Mouse (Mus musculus) limb, embryonic 11.5 days (tissue): ENCODE results near the gene Cacna1d. TPM values are rescaled to one million over a fixed set of nuclear protein-coding genes. Genes with fewer than 3 reads are reported as not detected.
A peak's percentile ranks its signal among the peaks of the same experiment; 100 is the strongest.

Experiments
- ATAC-seq: fragments of 200-750 bp; cut with Nextera tagmentation; 2 replicates; pipeline ENCODE4 v1.8.0; 2017; ENCODE audit warnings: low read depth; ENCODE audit not compliant: insufficient number of reproducible peaks, low FRiP score, low TSS enrichment
- DNase-seq: peaks from one replicate; pipeline ENCODE4 v3.0.0-alpha.2; 2015; ENCODE audit warnings: low spot score
- H3K27ac ChIP-seq: fragments of 300-500 bp; sonication (generic); replicated peaks from 2 replicates; pipeline ENCODE4 v1.5.1; 2014; ENCODE audit warnings: low read depth, mild to moderate bottlenecking, low read length
- H3K27me3 ChIP-seq: fragments of 300-500 bp; sonication (generic); 2 replicates; pipeline ENCODE4 v1.6.1; 2014; ENCODE audit warnings: mild to moderate bottlenecking, low read length, mixed read lengths; ENCODE audit not compliant: control insufficient read depth, insufficient read depth
- H3K36me3 ChIP-seq: fragments of 300-500 bp; sonication (generic); 2 replicates; pipeline ENCODE4 v1.6.1; 2014; ENCODE audit warnings: mild to moderate bottlenecking, low read length, moderate library complexity, mixed read lengths; ENCODE audit not compliant: control insufficient read depth, insufficient read depth
- H3K4me1 ChIP-seq: fragments of 300-500 bp; sonication (generic); 2 replicates; pipeline ENCODE4 v1.6.1; 2014; ENCODE audit warnings: low read length, mixed read lengths; ENCODE audit not compliant: control insufficient read depth, insufficient read depth
- H3K4me2 ChIP-seq: fragments of 300-500 bp; sonication (generic); 2 replicates; pipeline ENCODE4 v1.6.1; 2014; ENCODE audit warnings: low read depth, mild to moderate bottlenecking, moderate library complexity; ENCODE audit not compliant: severe bottlenecking
- H3K4me3 ChIP-seq: fragments of 300-500 bp; sonication (generic); 2 replicates; pipeline ENCODE4 v1.5.1; 2014; ENCODE audit warnings: low read depth, low read length
- H3K9ac ChIP-seq: fragments of 300-500 bp; sonication (generic); 2 replicates; pipeline ENCODE4 v1.6.1; 2014; ENCODE audit warnings: mild to moderate bottlenecking, low read length
- H3K9me3 ChIP-seq: fragments of 300-500 bp; sonication (generic); 2 replicates; pipeline ENCODE4 v1.6.1; 2016; ENCODE audit warnings: low read length; ENCODE audit not compliant: control insufficient read depth
- WGBS: fragments of 180-500 bp; shearing (Covaris S2); extraction: QIAGEN DNeasy Blood & Tissue Kit; methylation state at CpG from one replicate; pipeline ENCODE4 v1.1.7; 2014; 5-methylcytosine and 5-hydroxymethylcytosine counted together
- polyA plus RNA-seq: library from polyadenylated mRNA; unstranded; fragments of >200 nt; fragmentation: Nextera tagmentation; extraction: Ambion mirVana; gene quantifications from 2 replicates; pipeline ENCODE4 v1.2.1, GENCODE M21; 2014

Cacna1d gene
- polyA plus RNA-seq, 1 experiment from 2014 or later: 2.1 TPM

GRCm38 (mm10) chr14:30352061-30352950 is 138.9 kb downstream of the Cacna1d start:
- 1% methylated on average over 31 of the region's 31 CpGs for WGBS
- no peaks in the 10 kb centered on the region for H3K9me3 ChIP-seq
- H3K27ac ChIP-seq: no peak overlapping the region
- peak overlapping the region; percentile 53 for H3K4me3 ChIP-seq
- H3K4me2 ChIP-seq: peak overlapping the region; percentile 90
- DNase-seq: peak; percentile 38
- H3K9ac ChIP-seq: no peak overlapping the region
- H3K4me1 ChIP-seq: peaks cover 7% of the 10 kb centered on the region
- ATAC-seq: no peak
- peaks cover 9% of the 10 kb centered on the region; the same call in 1 of the 2 replicates for H3K27me3 ChIP-seq
- H3K36me3 ChIP-seq: no peaks in the 10 kb centered on the region

- Histone ChIP-seq H3K9me3 (no peaks in the 10 kb centered on the region), H3K4me2 (no peak overlapping the region), H3K27ac (no peak overlapping the region), H3K4me3 (no peak overlapping the region), H3K4me1 (peaks cover 9% of the 10 kb centered on the region), H3K36me3 (no peaks in the 10 kb centered on the region), H3K9ac (no peak overlapping the region), H3K27me3 (peaks cover 9% of the 10 kb centered on the region; the same call in 1 of the 2 replicates)
- 86% methylated on average over 6 of the region's 6 CpGs for WGBS
- DNase-seq (no peak), ATAC-seq (no peak)
These were observed 141.0 kb downstream of the Cacna1d start for GRCm38 (mm10) chr14:30350285-30350684.

DNA sequence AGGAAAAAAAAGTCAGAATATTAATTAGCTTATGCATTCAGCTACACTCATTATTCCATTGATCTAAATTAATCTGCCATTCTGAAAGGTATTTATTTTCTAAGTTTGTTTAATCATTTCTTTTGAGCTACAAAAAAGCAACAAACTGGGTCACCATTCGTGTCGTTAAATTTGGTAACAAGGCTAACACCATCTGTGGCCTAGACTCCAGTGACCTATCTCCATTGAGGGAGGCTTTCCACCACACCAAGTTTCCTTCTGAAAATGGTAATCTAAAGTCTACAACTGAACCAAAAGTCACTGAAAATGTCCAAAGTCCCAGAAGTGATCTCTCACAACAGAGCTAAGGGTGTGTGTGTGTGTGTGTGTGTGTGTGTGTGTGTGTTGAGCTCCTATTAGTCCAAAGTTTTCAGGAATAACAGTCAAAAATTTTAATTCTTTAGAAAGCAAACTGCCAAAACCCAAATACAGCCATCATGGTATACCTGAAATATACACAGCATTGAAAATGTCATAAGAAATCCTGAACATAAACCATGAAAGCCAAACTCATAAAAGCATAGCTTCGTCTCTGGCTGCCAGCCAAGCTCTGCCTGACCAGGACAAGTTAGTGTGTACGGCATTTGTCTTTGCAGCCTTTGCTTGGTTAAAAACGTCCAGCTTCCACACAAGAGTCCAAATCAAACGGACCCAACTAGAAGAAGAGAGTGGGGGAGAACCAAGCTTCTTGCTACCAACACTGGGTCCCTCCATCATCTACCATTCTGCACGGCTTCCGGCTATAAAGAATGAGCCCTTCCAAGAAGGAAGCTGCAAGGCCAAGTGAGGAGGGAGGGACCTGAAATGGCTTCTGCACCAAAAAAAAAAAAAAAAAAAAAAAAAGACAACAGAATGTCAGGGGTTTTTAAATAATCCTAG is 146.0 kb downstream of the Cacna1d start:
- H3K27me3 ChIP-seq: no peaks in the 10 kb centered on the region
- H3K27ac ChIP-seq: no peak overlapping the region
- no peaks in the 10 kb centered on the region for H3K36me3 ChIP-seq
- 67% methylated on average over 8 of the region's 8 CpGs for WGBS
- peaks cover 17% of the 10 kb centered on the region for H3K4me1 ChIP-seq
- DNase-seq: no peak
- ATAC-seq: no peak
- no peak overlapping the region for H3K4me2 ChIP-seq
- H3K9ac ChIP-seq: no peak overlapping the region
- H3K9me3 ChIP-seq: no peaks in the 10 kb centered on the region
- no peak overlapping the region for H3K4me3 ChIP-seq

- no peak overlapping the region for H3K9ac ChIP-seq
- no peak overlapping the region for H3K4me2 ChIP-seq
- DNase-seq (no peak), ATAC-seq (no peak)
- 87% methylated on average over 7 of the region's 7 CpGs for WGBS
- no peak overlapping the region for H3K27ac ChIP-seq
- no peaks in the 10 kb centered on the region for H3K9me3 ChIP-seq
- no peaks in the 10 kb centered on the region for H3K36me3 ChIP-seq
- no peak overlapping the region for H3K4me3 ChIP-seq
- no peaks in the 10 kb centered on the region for H3K27me3 ChIP-seq
- H3K4me1 ChIP-seq: peaks cover 21% of the 10 kb centered on the region
These were observed 147.5 kb downstream of the Cacna1d start for GRCm38 (mm10) chr14:30343740-30344139.

DNA sequence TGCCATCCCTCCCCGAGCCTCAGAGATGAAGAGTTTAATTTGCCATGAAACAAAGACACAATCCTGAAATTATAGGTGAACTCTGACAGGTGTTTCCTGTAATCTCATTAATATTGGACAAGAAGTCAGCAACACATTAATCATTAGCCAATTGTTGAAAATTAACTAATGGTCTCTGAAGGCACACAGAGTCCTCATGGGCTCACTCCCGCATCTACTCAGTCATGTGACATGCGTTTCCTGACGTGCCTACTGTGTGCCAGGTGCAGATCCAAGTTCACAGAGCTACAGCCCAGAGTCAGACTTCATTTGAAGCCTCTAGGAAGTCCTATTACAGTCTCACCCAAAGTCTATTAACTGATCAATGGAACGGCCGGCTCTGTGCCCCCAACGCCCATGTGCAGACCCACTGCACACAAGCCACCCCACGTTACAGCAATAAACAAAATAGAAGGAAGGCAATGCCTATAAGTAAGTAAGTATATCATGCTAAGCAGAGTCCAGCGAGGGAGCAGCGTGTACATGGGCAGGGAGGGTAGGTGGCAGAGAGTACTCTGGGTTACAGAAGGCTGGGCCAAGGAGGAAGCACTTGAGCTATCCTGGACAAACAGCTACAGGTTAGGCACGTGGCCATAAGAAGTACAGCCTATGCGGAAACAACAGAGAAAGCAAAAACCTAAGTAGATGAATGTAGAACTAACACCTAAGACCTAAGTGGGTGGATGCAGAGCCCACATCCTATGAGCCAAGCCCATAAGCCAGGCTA is 149.2 kb downstream of the Cacna1d start:
- WGBS: 81% methylated on average over 12 of the region's 12 CpGs
- Histone ChIP-seq H3K9me3 (no peaks in the 10 kb centered on the region), H3K27me3 (no peaks in the 10 kb centered on the region), H3K4me2 (no peak overlapping the region), H3K4me1 (peaks cover 15% of the 10 kb centered on the region; the same call in 1 of the 2 replicates), H3K27ac (no peak overlapping the region), H3K4me3 (no peak overlapping the region), H3K36me3 (no peaks in the 10 kb centered on the region), H3K9ac (no peak overlapping the region)
- DNase-seq (no peak), ATAC-seq (no peak)

DNA sequence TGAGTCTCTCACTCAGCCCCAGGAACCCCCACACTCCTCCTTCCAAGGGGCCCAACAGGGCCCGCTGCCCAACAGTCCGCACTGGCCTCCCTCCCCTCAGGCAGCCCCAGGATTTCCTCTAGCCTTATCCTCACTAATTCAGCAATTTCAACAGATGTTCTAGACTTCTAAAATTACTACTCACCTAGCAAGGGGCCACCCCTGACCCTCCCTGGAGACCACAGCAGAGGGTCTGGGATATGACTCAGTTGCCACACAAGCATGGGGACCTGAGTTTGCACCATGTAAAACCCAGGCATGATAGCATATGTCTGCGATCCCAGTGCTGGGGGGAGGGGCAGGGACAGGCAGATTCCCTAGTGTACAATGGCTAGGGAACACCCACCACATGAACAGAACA is 151.1 kb downstream of the Cacna1d start:
- DNase-seq: no peak
- WGBS: 58% methylated on average over 3 of the region's 3 CpGs
- Histone ChIP-seq H3K9ac (no peak overlapping the region), H3K4me1 (peaks cover 15% of the 10 kb centered on the region; the same call in 1 of the 2 replicates), H3K4me2 (no peak overlapping the region), H3K9me3 (no peaks in the 10 kb centered on the region), H3K27me3 (no peaks in the 10 kb centered on the region), H3K36me3 (no peaks in the 10 kb centered on the region), H3K27ac (no peak overlapping the region), H3K4me3 (no peak overlapping the region)
- ATAC-seq: no peak

- DNase-seq: no peak
- Histone ChIP-seq H3K27me3 (no peaks in the 10 kb centered on the region), H3K4me1 (no peaks in the 10 kb centered on the region), H3K9me3 (no peaks in the 10 kb centered on the region), H3K36me3 (no peaks in the 10 kb centered on the region), H3K4me2 (no peak overlapping the region), H3K4me3 (no peak overlapping the region), H3K27ac (no peak overlapping the region), H3K9ac (no peak overlapping the region)
- no peak for ATAC-seq
- WGBS: 65% methylated on average over 1 of the region's 1 CpGs
These were observed 159.4 kb downstream of the Cacna1d start for GRCm38 (mm10) chr14:30331856-30332255.
